Mouse (Mus musculus): ENCODE data around the gene Fam131b. TPM values are rescaled to one million over a fixed set of nuclear protein-coding genes. Genes with fewer than 3 reads are reported as not detected.

The Fam131b gene
- polyA plus RNA-seq (2014; fragmentation: Illumina TruSeq; extraction: RNeasy Lipid Tissue Mini Kit (QIAGEN cat#74804); ENCODE audit: low read depth, low replicate concordance), result 0.65 TPM

GRCm38 (mm10) chr6:42324482-42325267 is at the start of gene Fam131b:
Fam131b (minus strand) TSS chr6:42324643.

GRCm38 (mm10) chr6:42372816-42373547 is 48.5 kb upstream of the Fam131b start, which contains the start of gene Epha1:
Epha1 (minus strand) TSS chr6:42373268.

DNA sequence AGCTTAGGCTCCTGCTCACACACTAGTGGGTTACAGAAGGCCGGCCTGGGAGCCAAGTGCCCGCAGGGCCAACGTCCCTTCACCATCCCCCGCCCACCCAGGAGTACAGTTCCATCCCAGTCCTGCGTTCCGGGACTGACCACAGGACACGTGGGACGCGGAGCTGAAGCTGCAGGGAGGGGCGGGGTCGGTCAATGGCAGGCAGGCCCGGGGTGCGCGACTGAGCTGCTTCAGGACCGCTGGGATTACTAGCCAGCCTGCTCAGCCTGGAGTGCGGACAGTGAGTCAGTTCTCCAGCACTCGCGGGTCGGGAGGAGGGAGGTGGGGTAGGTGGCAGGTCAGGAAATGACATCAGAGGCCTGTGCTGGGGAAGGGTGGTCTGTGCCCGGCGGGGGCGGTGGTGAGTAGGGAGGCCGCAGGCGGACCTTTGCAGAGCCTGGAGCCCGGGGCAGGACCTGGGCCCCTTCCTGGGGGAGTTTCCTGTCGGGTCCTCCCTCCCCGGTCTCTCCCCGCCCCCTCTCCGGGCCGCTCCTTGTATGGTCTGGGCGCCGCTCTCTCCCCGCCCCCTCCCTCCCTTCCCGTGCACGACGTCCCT is 25.1 kb upstream of the Fam131b start, which contains the start of gene Zyx:
TSS of gene Zyx (plus strand) at position 205 of the 595 bp plus-strand sequence.

GRCm38 (mm10) chr6:42286448-42286847 is 38.0 kb downstream of the Fam131b start, which contains the start of gene Clcn1:
Clcn1 (plus strand) TSS chr6:42286685.

Other genes starting within 250 kb of the Fam131b start
- not detected for gene Tas2r139, start 183.7 kb downstream of the Fam131b start, polyA plus RNA-seq (2014; fragmentation: Illumina TruSeq; extraction: RNeasy Lipid Tissue Mini Kit (QIAGEN cat#74804); ENCODE audit: low read depth, low replicate concordance)
- gene Tas2r144, start 109.3 kb downstream of the Fam131b start, polyA plus RNA-seq (2014; fragmentation: Illumina TruSeq; extraction: RNeasy Lipid Tissue Mini Kit (QIAGEN cat#74804); ENCODE audit: low read depth, low replicate concordance), result not detected
- 186 TPM for gene Gstk1, start 78.7 kb downstream of the Fam131b start, polyA plus RNA-seq (2014; fragmentation: Illumina TruSeq; extraction: RNeasy Lipid Tissue Mini Kit (QIAGEN cat#74804); ENCODE audit: low read depth, low replicate concordance)
- gene Tmem139, start 62.7 kb downstream of the Fam131b start, polyA plus RNA-seq (2014; fragmentation: Illumina TruSeq; extraction: RNeasy Lipid Tissue Mini Kit (QIAGEN cat#74804); ENCODE audit: low read depth, low replicate concordance), result not detected
- gene Casp2, start 59.7 kb downstream of the Fam131b start, polyA plus RNA-seq (2014; fragmentation: Illumina TruSeq; extraction: RNeasy Lipid Tissue Mini Kit (QIAGEN cat#74804); ENCODE audit: low read depth, low replicate concordance), result 9.2 TPM
- 13.2 TPM for gene Clcn1, start 38.0 kb downstream of the Fam131b start, polyA plus RNA-seq (2014; fragmentation: Illumina TruSeq; extraction: RNeasy Lipid Tissue Mini Kit (QIAGEN cat#74804); ENCODE audit: low read depth, low replicate concordance)
- gene Zyx, start 25.0 kb upstream of the Fam131b start, polyA plus RNA-seq (2014; fragmentation: Illumina TruSeq; extraction: RNeasy Lipid Tissue Mini Kit (QIAGEN cat#74804); ENCODE audit: low read depth, low replicate concordance), result 59.6 TPM
- 0.39 TPM for gene Epha1, start 48.6 kb upstream of the Fam131b start, polyA plus RNA-seq (2014; fragmentation: Illumina TruSeq; extraction: RNeasy Lipid Tissue Mini Kit (QIAGEN cat#74804); ENCODE audit: low read depth, low replicate concordance)
- not detected for gene Tas2r143, start 75.6 kb upstream of the Fam131b start, polyA plus RNA-seq (2014; fragmentation: Illumina TruSeq; extraction: RNeasy Lipid Tissue Mini Kit (QIAGEN cat#74804); ENCODE audit: low read depth, low replicate concordance)
- not detected for gene Tas2r135, start 80.8 kb upstream of the Fam131b start, polyA plus RNA-seq (2014; fragmentation: Illumina TruSeq; extraction: RNeasy Lipid Tissue Mini Kit (QIAGEN cat#74804); ENCODE audit: low read depth, low replicate concordance)
- gene Tas2r126, start 109.9 kb upstream of the Fam131b start, polyA plus RNA-seq (2014; fragmentation: Illumina TruSeq; extraction: RNeasy Lipid Tissue Mini Kit (QIAGEN cat#74804); ENCODE audit: low read depth, low replicate concordance), result not detected
- gene Olfr458, start 140.6 kb upstream of the Fam131b start, polyA plus RNA-seq (2014; fragmentation: Illumina TruSeq; extraction: RNeasy Lipid Tissue Mini Kit (QIAGEN cat#74804); ENCODE audit: low read depth, low replicate concordance), result not detected
- not detected for gene Olfr457, start 151.7 kb upstream of the Fam131b start, polyA plus RNA-seq (2014; fragmentation: Illumina TruSeq; extraction: RNeasy Lipid Tissue Mini Kit (QIAGEN cat#74804); ENCODE audit: low read depth, low replicate concordance)
- not detected for gene Olfr456, start 162.6 kb upstream of the Fam131b start, polyA plus RNA-seq (2014; fragmentation: Illumina TruSeq; extraction: RNeasy Lipid Tissue Mini Kit (QIAGEN cat#74804); ENCODE audit: low read depth, low replicate concordance)
- not detected for gene Olfr455, start 222.9 kb upstream of the Fam131b start, polyA plus RNA-seq (2014; fragmentation: Illumina TruSeq; extraction: RNeasy Lipid Tissue Mini Kit (QIAGEN cat#74804); ENCODE audit: low read depth, low replicate concordance)